Mouse (Mus musculus): ENCODE data around the gene Hdac1. TPM values are rescaled to one million over a fixed set of nuclear protein-coding genes. Genes with fewer than 3 reads are reported as not detected.
"Not testable (repeated sequence)": the region's sequence is repeated elsewhere in the genome, so short reads cannot be mapped to it uniquely, and the experiment has no call there.

Hdac1 gene
- total and polyA plus RNA-seq, 3 experiments: 63.6 to 86.5 (median 76.7) TPM

- Histone ChIP-seq H3K4me1 (ENCODE audit: insufficient read depth, low read depth, low read length) (peaks cover 49% of the 10 kb centered on the region), H3K4me3 (ENCODE audit: low read depth, low read length) (peak overlapping the region; percentile 90), H3K36me3 (replicated peaks) (peaks cover 36% of the 10 kb centered on the region), H3K27me3 (ENCODE audit: insufficient read depth, low read length) (no peaks in the 10 kb centered on the region), H3K9me3 (replicated peaks) (no peaks in the 10 kb centered on the region)
- peak; percentile 30 for DNase-seq (ENCODE audit: low spot score)
- TF ChIP-seq GATA1 (IDR thresholded peaks at IDR 0.05; ENCODE audit: borderline replicate concordance, low read length) (no peak), CTCF (IDR thresholded peaks at IDR 0.05; ENCODE audit: low read depth, low read length) (peak; percentile 20; the same call in 1 of the 2 replicates), TAL1 (conservative IDR thresholded peaks at IDR 0.05; ENCODE audit: low read depth, low read length) (no peak), POLR2AphosphoS5 (IDR thresholded peaks at IDR 0.05; ENCODE audit: insufficient replicate concordance, low read depth, low read length) (no peak), GATA2 (IDR thresholded peaks at IDR 0.05; ENCODE audit: borderline replicate concordance, low read depth, low read length) (no peak)
- no peak for ATAC-seq (ENCODE audit: extremely low read depth, insufficient number of reproducible peaks, low FRiP score, poor library complexity, severe bottlenecking)
Observed at GRCm38 (mm10) chr4:129541868-129542591, 483 bp downstream of the Hdac1 start.

GRCm38 (mm10) chr4:129540012-129540411 is 2.5 kb downstream of the Hdac1 start:
- DNase-seq (ENCODE audit: low spot score) (no peak), ATAC-seq (ENCODE audit: extremely low read depth, insufficient number of reproducible peaks, low FRiP score, poor library complexity, severe bottlenecking) (no peak)
- TF ChIP-seq POLR2AphosphoS5 (IDR thresholded peaks at IDR 0.05; ENCODE audit: insufficient replicate concordance, low read depth, low read length): no peak
- no peak for TF ChIP-seq TAL1 (conservative IDR thresholded peaks at IDR 0.05; ENCODE audit: low read depth, low read length)
- no peak for TF ChIP-seq GATA1 (IDR thresholded peaks at IDR 0.05; ENCODE audit: borderline replicate concordance, low read length)
- TF ChIP-seq CTCF (IDR thresholded peaks at IDR 0.05; ENCODE audit: low read depth, low read length): 0 out of 2 replicates have a peak, but pooled peaks have one; percentile 15
- no peak for TF ChIP-seq GATA2 (IDR thresholded peaks at IDR 0.05; ENCODE audit: borderline replicate concordance, low read depth, low read length)
- Histone ChIP-seq H3K36me3 (replicated peaks) (peaks cover 54% of the 10 kb centered on the region), H3K27me3 (ENCODE audit: insufficient read depth, low read length) (no peaks in the 10 kb centered on the region), H3K4me3 (ENCODE audit: low read depth, low read length) (no peak overlapping the region), H3K4me1 (ENCODE audit: insufficient read depth, low read depth, low read length) (peaks cover 42% of the 10 kb centered on the region), H3K9me3 (replicated peaks) (no peaks in the 10 kb centered on the region)

GRCm38 (mm10) chr4:129528901-129529300 is 13.6 kb downstream of the Hdac1 start:
- not testable (repeated sequence) for H3K27me3 ChIP-seq (ENCODE audit: insufficient read depth, low read length); H3K4me1 ChIP-seq (ENCODE audit: insufficient read depth, low read depth, low read length); ATAC-seq (ENCODE audit: extremely low read depth, insufficient number of reproducible peaks, low FRiP score, poor library complexity, severe bottlenecking); DNase-seq (ENCODE audit: low spot score); H3K9me3 ChIP-seq (replicated peaks); H3K4me3 ChIP-seq (ENCODE audit: low read depth, low read length)
- peaks cover 78% of the 10 kb centered on the region for H3K36me3 ChIP-seq (replicated peaks)

GRCm38 (mm10) chr4:129525889-129526288 is 16.6 kb downstream of the Hdac1 start:
- DNase-seq (ENCODE audit: low spot score): no peak
- H3K27me3 ChIP-seq (ENCODE audit: insufficient read depth, low read length): no peaks in the 10 kb centered on the region

DNA sequence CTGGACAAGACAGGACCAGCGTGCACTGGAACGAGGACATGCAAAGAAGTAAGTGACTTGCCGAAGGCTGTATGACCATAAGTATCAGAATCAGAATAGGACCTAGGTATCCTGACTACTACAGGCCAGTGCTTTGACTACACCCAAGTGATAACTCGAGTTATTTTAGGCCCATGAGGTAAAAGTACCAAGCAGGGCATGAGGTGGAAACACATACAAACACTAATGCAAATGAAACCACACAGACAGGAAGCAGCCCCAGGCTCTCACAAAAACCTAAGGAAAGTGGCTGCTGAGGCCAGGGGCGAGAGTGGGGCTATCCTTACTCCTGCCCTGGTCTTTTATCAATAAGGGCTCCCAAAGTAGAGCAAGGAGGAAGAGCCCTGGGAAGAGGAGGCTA is 17.2 kb downstream of the Hdac1 start:
- Histone ChIP-seq H3K4me1 (ENCODE audit: insufficient read depth, low read depth, low read length) (no peaks in the 10 kb centered on the region; the same call in 1 of the 2 replicates), H3K27me3 (ENCODE audit: insufficient read depth, low read length) (no peaks in the 10 kb centered on the region), H3K9me3 (replicated peaks) (no peaks in the 10 kb centered on the region), H3K36me3 (replicated peaks) (peaks cover 82% of the 10 kb centered on the region), H3K4me3 (ENCODE audit: low read depth, low read length) (no peak overlapping the region)
- TF ChIP-seq POLR2AphosphoS5 (IDR thresholded peaks at IDR 0.05; ENCODE audit: insufficient replicate concordance, low read depth, low read length) (no peak), TAL1 (conservative IDR thresholded peaks at IDR 0.05; ENCODE audit: low read depth, low read length) (no peak), CTCF (IDR thresholded peaks at IDR 0.05; ENCODE audit: low read depth, low read length) (no peak), GATA2 (IDR thresholded peaks at IDR 0.05; ENCODE audit: borderline replicate concordance, low read depth, low read length) (no peak), GATA1 (IDR thresholded peaks at IDR 0.05; ENCODE audit: borderline replicate concordance, low read length) (no peak)
- ATAC-seq (ENCODE audit: extremely low read depth, insufficient number of reproducible peaks, low FRiP score, poor library complexity, severe bottlenecking) (no peak), DNase-seq (ENCODE audit: low spot score) (no peak)

More at GRCm38 (mm10) chr4:129525889-129526288, 16.6 kb downstream of the Hdac1 start:
- ATAC-seq (ENCODE audit: extremely low read depth, insufficient number of reproducible peaks, low FRiP score, poor library complexity, severe bottlenecking): no peak
- Histone ChIP-seq H3K36me3 (replicated peaks) (peaks cover 83% of the 10 kb centered on the region), H3K4me3 (ENCODE audit: low read depth, low read length) (no peak overlapping the region), H3K9me3 (replicated peaks) (no peaks in the 10 kb centered on the region), H3K4me1 (ENCODE audit: insufficient read depth, low read depth, low read length) (no peaks in the 10 kb centered on the region; the same call in 1 of the 2 replicates)
- no peak for TF ChIP-seq POLR2AphosphoS5 (IDR thresholded peaks at IDR 0.05; ENCODE audit: insufficient replicate concordance, low read depth, low read length)

- peaks cover 75% of the 10 kb centered on the region for H3K36me3 ChIP-seq (replicated peaks)
- ATAC-seq (ENCODE audit: extremely low read depth, insufficient number of reproducible peaks, low FRiP score, poor library complexity, severe bottlenecking) (no peak), DNase-seq (ENCODE audit: low spot score) (no peak)
- H3K9me3 ChIP-seq (replicated peaks): no peaks in the 10 kb centered on the region
- no peak overlapping the region for H3K4me3 ChIP-seq (ENCODE audit: low read depth, low read length)
- TF ChIP-seq CTCF (IDR thresholded peaks at IDR 0.05; ENCODE audit: low read depth, low read length) (no peak), POLR2AphosphoS5 (IDR thresholded peaks at IDR 0.05; ENCODE audit: insufficient replicate concordance, low read depth, low read length) (no peak), GATA2 (IDR thresholded peaks at IDR 0.05; ENCODE audit: borderline replicate concordance, low read depth, low read length) (no peak), TAL1 (conservative IDR thresholded peaks at IDR 0.05; ENCODE audit: low read depth, low read length) (no peak), GATA1 (IDR thresholded peaks at IDR 0.05; ENCODE audit: borderline replicate concordance, low read length) (no peak)
- peaks cover 13% of the 10 kb centered on the region; the same call in 1 of the 2 replicates for H3K27me3 ChIP-seq (ENCODE audit: insufficient read depth, low read length)
- peaks cover 14% of the 10 kb centered on the region for H3K4me1 ChIP-seq (ENCODE audit: insufficient read depth, low read depth, low read length)
Observed at GRCm38 (mm10) chr4:129518519-129518918, 24.0 kb downstream of the Hdac1 start.
